Mouse (Mus musculus) intestine, embryonic 14.5 days (tissue): ENCODE data around the gene Vps45. TPM values are rescaled to one million over a fixed set of nuclear protein-coding genes. Genes with fewer than 3 reads are reported as not detected.
A peak's percentile ranks its signal among the peaks of the same experiment; 100 is the strongest.

Source experiments
- ATAC-seq: fragments of 200-750 bp; cut with Nextera tagmentation; replicated peaks from 2 replicates; pipeline ENCODE4 v1.8.0; 2017; ENCODE audit warnings: low read depth, moderate number of reproducible peaks, moderate TSS enrichment, moderate library complexity; ENCODE audit not compliant: low FRiP score, low TSS enrichment
- DNase-seq: peaks from one replicate; pipeline ENCODE4 v3.0.0-alpha.2; 2018; ENCODE audit warnings: low spot score
- H3K27ac ChIP-seq: fragments of 300-500 bp; sonication (generic); 2 replicates; pipeline ENCODE4 v1.5.1; 2014; ENCODE audit warnings: low read depth, mild to moderate bottlenecking, control low read depth
- H3K27me3 ChIP-seq: fragments of 300-500 bp; sonication (generic); replicated peaks from 2 replicates; pipeline ENCODE4 v1.6.1; 2014; ENCODE audit warnings: low read length, control low read depth; ENCODE audit not compliant: control insufficient read depth, insufficient read depth
- H3K36me3 ChIP-seq: fragments of 300-500 bp; sonication (generic); 2 replicates; pipeline ENCODE4 v1.6.1; 2014; ENCODE audit warnings: low read length, control low read depth; ENCODE audit not compliant: control insufficient read depth, insufficient read depth
- H3K4me1 ChIP-seq: fragments of 300-500 bp; sonication (generic); replicated peaks from 2 replicates; pipeline ENCODE4 v1.6.1; 2014; ENCODE audit warnings: low read length, control low read depth, mixed read lengths; ENCODE audit not compliant: control insufficient read depth, insufficient read depth
- H3K4me2 ChIP-seq: fragments of 300-500 bp; sonication (generic); 2 replicates; pipeline ENCODE4 v1.6.1; 2014; ENCODE audit warnings: low read length
- H3K4me3 ChIP-seq: fragments of 300-500 bp; sonication (generic); 2 replicates; pipeline ENCODE4 v1.5.1; 2014; ENCODE audit warnings: low read depth, low read length, control low read depth, mixed read lengths
- H3K9ac ChIP-seq: fragments of 300-500 bp; sonication (generic); 2 replicates; pipeline ENCODE4 v1.6.1; 2014; ENCODE audit warnings: mild to moderate bottlenecking, low read length
- H3K9me3 ChIP-seq: fragments of 300-500 bp; sonication (generic); 2 replicates; pipeline ENCODE4 v1.6.1; 2016; ENCODE audit warnings: low read length, control low read depth; ENCODE audit not compliant: control insufficient read depth
- WGBS: fragments of 180-500 bp; shearing (Covaris S2); extraction: QIAGEN DNeasy Blood & Tissue Kit; methylation state at CpG from one replicate; pipeline ENCODE4 v1.1.7; 2014; 5-methylcytosine and 5-hydroxymethylcytosine counted together
- polyA plus RNA-seq: library from polyadenylated mRNA; unstranded; fragments of >200 nt; fragmentation: Nextera tagmentation; extraction: Ambion mirVana; gene quantifications from 2 replicates; pipeline ENCODE4 v1.2.1, GENCODE M21; 2014

The Vps45 gene
- polyA plus RNA-seq, 1 experiment from 2014 or later, result 20.6 TPM

- H3K9ac ChIP-seq, result no peak overlapping the region
- no peak overlapping the region for H3K4me2 ChIP-seq
- H3K9me3 ChIP-seq, result no peaks in the 10 kb centered on the region
- DNase-seq (no peak), ATAC-seq (no peak)
- H3K36me3 ChIP-seq, result no peaks in the 10 kb centered on the region
- H3K27ac ChIP-seq, result no peak overlapping the region
- no peak overlapping the region for H3K4me3 ChIP-seq
- 0 out of 2 replicates have a peak, but pooled peaks cover 6% of the 10 kb centered on the region for H3K4me1 ChIP-seq
- WGBS, result 67% methylated on average over 4 of the region's 4 CpGs
- H3K27me3 ChIP-seq, result no peaks in the 10 kb centered on the region
These were observed 39.9 kb upstream of the Vps45 start for GRCm38 (mm10) chr3:96098168-96098567.

DNA sequence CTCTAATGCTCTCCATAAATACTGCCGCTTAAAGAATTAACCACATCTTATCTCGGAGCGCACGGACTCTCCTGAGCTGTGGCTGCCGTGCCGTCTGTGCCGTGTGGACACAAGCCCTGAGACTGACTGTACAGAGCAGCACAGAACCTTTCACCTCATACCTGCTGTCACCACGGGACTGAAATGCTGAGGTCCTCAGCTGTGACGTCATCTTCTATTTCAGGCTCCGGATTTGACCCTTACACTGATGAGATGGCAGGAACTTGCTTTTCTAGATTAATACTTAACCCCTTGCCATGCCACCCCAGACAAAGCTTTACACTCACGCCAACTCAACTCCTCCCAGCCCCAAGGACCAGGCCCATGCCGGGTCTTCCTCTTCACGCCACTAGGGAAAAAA is 35.9 kb upstream of the Vps45 start:
- peak overlapping the region; percentile 25 for H3K4me2 ChIP-seq
- no peaks in the 10 kb centered on the region for H3K36me3 ChIP-seq
- DNase-seq (no peak), ATAC-seq (peak; percentile 89)
- no peak overlapping the region for H3K4me3 ChIP-seq
- WGBS, result 67% methylated on average over 13 of the region's 13 CpGs
- H3K9me3 ChIP-seq, result no peaks in the 10 kb centered on the region
- H3K27me3 ChIP-seq, result no peaks in the 10 kb centered on the region
- no peaks in the 10 kb centered on the region for H3K4me1 ChIP-seq
- no peak overlapping the region for H3K27ac ChIP-seq
- no peak overlapping the region for H3K9ac ChIP-seq

DNA sequence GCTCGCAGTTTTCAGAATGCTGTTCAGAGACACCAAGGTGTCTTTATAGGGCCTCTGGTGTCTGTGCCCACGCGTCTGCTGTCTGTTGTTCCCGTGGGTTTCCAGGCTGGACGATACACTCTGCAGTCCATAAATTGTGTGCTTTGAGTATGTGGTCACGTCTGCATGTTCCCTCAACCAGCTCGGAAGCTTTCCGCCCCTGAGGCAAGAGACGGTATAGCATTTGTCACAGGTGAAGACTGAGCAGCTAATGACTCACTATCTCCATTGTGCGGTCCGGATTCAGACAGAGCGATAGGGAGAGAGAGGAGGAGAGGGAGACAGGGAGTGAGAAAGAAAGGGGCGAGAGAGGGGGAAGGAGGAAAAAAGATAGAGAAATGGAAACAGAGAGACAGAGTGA is 35.2 kb upstream of the Vps45 start:
- Histone ChIP-seq H3K9me3 (no peaks in the 10 kb centered on the region), H3K36me3 (no peaks in the 10 kb centered on the region), H3K27me3 (no peaks in the 10 kb centered on the region), H3K4me3 (no peak overlapping the region), H3K4me1 (no peaks in the 10 kb centered on the region), H3K4me2 (no peak overlapping the region; the same call in 1 of the 2 replicates), H3K9ac (no peak overlapping the region), H3K27ac (no peak overlapping the region)
- ATAC-seq, result 0 out of 2 replicates have a peak, but pooled peaks have one; percentile 45
- 64% methylated on average over 13 of the region's 13 CpGs for WGBS
- peak; percentile 58 for DNase-seq

- ATAC-seq (no peak), DNase-seq (no peak)
- WGBS, result 61% methylated on average over 6 of the region's 6 CpGs
These were observed 33.7 kb upstream of the Vps45 start for GRCm38 (mm10) chr3:96091966-96092365.

GRCm38 (mm10) chr3:96091146-96091545 is 32.9 kb upstream of the Vps45 start:
- Histone ChIP-seq H3K9ac (no peak overlapping the region), H3K36me3 (no peaks in the 10 kb centered on the region), H3K27me3 (no peaks in the 10 kb centered on the region), H3K27ac (no peak overlapping the region), H3K4me3 (no peak overlapping the region), H3K4me1 (no peaks in the 10 kb centered on the region), H3K9me3 (no peaks in the 10 kb centered on the region), H3K4me2 (no peak overlapping the region)
- 77% methylated on average over 2 of the region's 2 CpGs for WGBS
- DNase-seq (no peak), ATAC-seq (no peak)

More at GRCm38 (mm10) chr3:96091966-96092365, 33.7 kb upstream of the Vps45 start:
- Histone ChIP-seq H3K36me3 (no peaks in the 10 kb centered on the region), H3K4me3 (no peak overlapping the region), H3K27me3 (no peaks in the 10 kb centered on the region), H3K27ac (no peak overlapping the region), H3K4me1 (no peaks in the 10 kb centered on the region), H3K4me2 (no peak overlapping the region), H3K9me3 (no peaks in the 10 kb centered on the region), H3K9ac (no peak overlapping the region)

DNA sequence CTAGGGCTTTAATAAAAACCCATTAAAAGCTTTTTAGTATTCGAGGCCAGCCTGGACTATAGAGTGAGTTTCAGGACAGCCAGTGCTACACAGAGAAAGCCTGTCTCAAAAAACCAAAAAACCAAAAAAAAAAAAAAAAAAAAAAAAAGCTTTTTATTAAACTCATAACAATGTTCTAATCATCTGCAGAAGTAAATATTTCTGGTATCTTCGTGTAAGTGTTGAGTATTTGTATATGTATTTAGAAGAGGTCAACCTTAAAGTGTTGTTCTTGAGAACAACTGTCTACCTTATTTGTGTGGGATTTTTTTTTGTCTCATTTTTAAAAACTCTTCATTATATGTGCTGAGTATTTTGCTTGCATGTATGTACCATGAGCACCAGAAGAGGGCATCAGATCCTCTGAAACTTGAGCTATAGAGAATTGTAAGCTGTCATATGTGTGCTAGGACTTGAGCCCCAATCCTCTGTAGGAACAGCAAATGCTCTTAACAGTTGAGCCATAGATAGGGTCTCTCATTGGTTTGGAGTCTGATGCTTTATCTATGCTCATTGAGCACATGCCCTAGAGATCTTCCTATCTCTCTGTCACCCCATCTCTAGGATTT is 31.7 kb upstream of the Vps45 start:
- Histone ChIP-seq H3K27me3 (no peaks in the 10 kb centered on the region), H3K9me3 (no peaks in the 10 kb centered on the region), H3K4me1 (no peaks in the 10 kb centered on the region), H3K9ac (no peak overlapping the region), H3K27ac (no peak overlapping the region), H3K36me3 (no peaks in the 10 kb centered on the region), H3K4me3 (no peak overlapping the region), H3K4me2 (no peak overlapping the region)
- WGBS, result 61% methylated on average over 2 of the region's 2 CpGs
- ATAC-seq (no peak), DNase-seq (no peak)

GRCm38 (mm10) chr3:96087801-96088200 is 29.5 kb upstream of the Vps45 start:
- Histone ChIP-seq H3K4me3 (no peak overlapping the region), H3K9ac (no peak overlapping the region), H3K27ac (no peak overlapping the region), H3K27me3 (no peaks in the 10 kb centered on the region), H3K4me2 (no peak overlapping the region), H3K4me1 (no peaks in the 10 kb centered on the region), H3K36me3 (no peaks in the 10 kb centered on the region), H3K9me3 (no peaks in the 10 kb centered on the region)
- 81% methylated on average over 4 of the region's 4 CpGs for WGBS
- no peak for ATAC-seq
- no peak for DNase-seq

- DNase-seq, result no peak
- ATAC-seq, result no peak
- Histone ChIP-seq H3K27ac (no peak overlapping the region), H3K9ac (no peak overlapping the region), H3K36me3 (no peaks in the 10 kb centered on the region), H3K4me3 (no peak overlapping the region), H3K9me3 (no peaks in the 10 kb centered on the region), H3K27me3 (no peaks in the 10 kb centered on the region), H3K4me2 (no peak overlapping the region), H3K4me1 (no peaks in the 10 kb centered on the region)
- 62% methylated on average over 2 of the region's 2 CpGs for WGBS
These were observed 29.0 kb upstream of the Vps45 start for GRCm38 (mm10) chr3:96087219-96087618.

DNA sequence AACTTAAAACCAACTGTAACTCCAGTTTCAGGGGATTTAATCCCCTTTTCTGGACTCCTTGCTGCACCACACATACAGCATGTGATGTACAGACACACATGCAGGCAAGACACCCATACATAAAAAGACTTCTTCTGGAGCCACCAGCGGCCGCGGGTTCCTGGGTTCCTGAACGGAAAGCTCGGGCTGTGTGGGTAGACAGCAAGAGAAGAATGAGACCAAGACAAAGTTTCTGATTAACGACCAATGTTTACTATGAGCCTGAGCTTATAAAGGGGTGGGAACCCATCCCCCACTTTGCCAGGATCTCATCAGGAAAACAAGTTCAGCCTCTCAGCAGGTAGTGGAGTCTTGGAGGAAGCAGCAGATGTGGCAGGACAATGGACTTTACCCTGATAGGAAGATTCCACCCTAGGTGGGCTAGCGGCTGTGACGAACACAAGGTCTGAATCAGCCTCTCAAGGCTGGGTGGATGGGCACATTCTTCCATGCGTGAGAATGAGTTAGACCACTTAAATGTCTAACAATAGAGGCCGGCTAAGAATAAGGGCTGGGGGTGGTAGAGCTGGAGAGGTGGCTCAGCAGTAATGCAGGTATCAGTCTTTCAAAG is 26.0 kb upstream of the Vps45 start:
- H3K4me1 ChIP-seq, result no peaks in the 10 kb centered on the region
- no peaks in the 10 kb centered on the region for H3K27me3 ChIP-seq
- H3K9me3 ChIP-seq, result no peaks in the 10 kb centered on the region
- ATAC-seq (no peak), DNase-seq (no peak)
- H3K4me2 ChIP-seq, result no peak overlapping the region
- no peak overlapping the region for H3K27ac ChIP-seq
- WGBS, result 80% methylated on average over 10 of the region's 10 CpGs
- H3K4me3 ChIP-seq, result no peak overlapping the region
- no peak overlapping the region for H3K9ac ChIP-seq
- no peaks in the 10 kb centered on the region for H3K36me3 ChIP-seq
